Mouse (Mus musculus): ENCODE measurements around the gene Rxra. TPM values are rescaled to one million over a fixed set of nuclear protein-coding genes. Genes with fewer than 3 reads are reported as not detected.

The Rxra gene
- total and polyA plus RNA-seq, 2 experiments from 2014 or later, result 3.9 to 32.5 TPM

DNA sequence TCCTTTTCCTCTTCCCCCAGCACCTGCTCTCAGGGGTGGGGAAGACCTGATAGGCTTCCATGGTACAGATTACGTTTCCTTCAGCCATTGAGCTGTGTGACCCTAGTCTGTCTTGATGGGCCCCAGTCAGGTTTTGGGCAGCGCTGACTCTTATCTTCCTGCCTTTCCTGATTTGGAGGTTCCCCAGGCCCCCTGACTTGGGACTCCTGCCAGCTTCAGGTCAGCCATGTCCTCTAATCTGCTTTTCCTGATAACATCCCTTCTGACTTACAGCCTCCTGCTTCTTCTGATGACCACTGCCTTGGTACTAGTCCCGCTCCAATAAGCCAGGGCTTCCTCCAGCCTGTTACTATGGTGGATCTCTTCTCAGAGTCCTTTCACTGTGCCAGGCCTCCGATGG, 75.6 kb downstream of the Rxra start:
- no peak for TF ChIP-seq CTCF (IDR thresholded peaks at IDR 0.05; ENCODE audit: low read depth)
- Histone ChIP-seq H3K4me3 (ENCODE audit: low read length) (no peak overlapping the region), H3K27me3 (ENCODE audit: insufficient read depth, low read length) (no peaks in the 10 kb centered on the region), H3K36me3 (ENCODE audit: insufficient read depth, low read length) (no peaks in the 10 kb centered on the region), H3K27ac (no peak overlapping the region), H3K4me2 (ENCODE audit: low read depth, low read length) (no peak overlapping the region), H3K9me3 (ENCODE audit: low read length) (no peaks in the 10 kb centered on the region), H3K4me1 (ENCODE audit: insufficient read depth, low read length) (peaks cover 10% of the 10 kb centered on the region), H3K9ac (replicated peaks; ENCODE audit: low read length) (no peak overlapping the region)
- no peak for DNase-seq (ENCODE audit: low spot score)
- 97% methylated on average over 4 of the region's 4 CpGs for WGBS
- ATAC-seq, result no peak

GRCm38 (mm10) chr2:27754094-27754493, 77.9 kb downstream of the Rxra start:
- Histone ChIP-seq H3K27me3 (ENCODE audit: insufficient read depth, low read length) (no peaks in the 10 kb centered on the region), H3K4me3 (ENCODE audit: low read length) (no peak overlapping the region), H3K27ac (no peak overlapping the region), H3K9me3 (ENCODE audit: low read length) (no peaks in the 10 kb centered on the region), H3K4me1 (ENCODE audit: insufficient read depth, low read length) (peaks cover 11% of the 10 kb centered on the region), H3K9ac (replicated peaks; ENCODE audit: low read length) (no peak overlapping the region), H3K36me3 (ENCODE audit: insufficient read depth, low read length) (no peaks in the 10 kb centered on the region), H3K4me2 (ENCODE audit: low read depth, low read length) (no peak overlapping the region)
- no peak for TF ChIP-seq CTCF (IDR thresholded peaks at IDR 0.05; ENCODE audit: low read depth)
- DNase-seq (ENCODE audit: low spot score) (no peak), ATAC-seq (no peak)
- WGBS, result 95% methylated on average over 9 of the region's 9 CpGs

DNA sequence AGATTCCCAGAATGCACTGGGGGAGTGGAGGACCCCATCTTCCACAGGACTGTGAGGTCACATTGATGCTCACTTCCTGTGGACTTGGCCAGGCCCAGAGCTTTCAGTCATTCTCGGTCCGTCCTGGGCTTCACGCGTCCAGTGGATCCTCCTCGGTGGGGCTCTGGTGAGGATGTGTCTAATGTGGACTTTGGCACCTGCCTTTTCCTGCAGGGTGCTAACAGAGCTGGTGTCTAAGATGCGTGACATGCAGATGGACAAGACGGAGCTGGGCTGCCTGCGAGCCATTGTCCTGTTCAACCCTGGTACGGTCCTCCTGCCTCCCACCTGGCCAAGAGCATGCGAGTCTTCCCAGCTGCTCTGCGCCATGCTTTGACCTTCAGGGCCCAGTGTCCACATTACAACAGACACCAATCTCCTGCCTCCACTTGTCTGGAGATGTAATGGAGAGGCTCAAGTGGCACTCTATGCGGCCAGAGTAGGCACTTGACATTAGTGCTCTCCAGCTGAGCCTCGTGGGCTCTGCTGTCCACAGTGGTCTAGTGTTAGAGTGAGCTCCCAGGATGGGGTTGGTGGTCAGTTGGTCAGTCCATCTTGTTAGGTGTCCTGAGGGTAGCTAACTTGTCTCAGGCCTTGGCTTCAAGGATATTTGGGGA, 79.9 kb downstream of the Rxra start:
- DNase-seq (ENCODE audit: low spot score) (no peak), ATAC-seq (no peak)
- WGBS, result 86% methylated on average over 13 of the region's 13 CpGs
- Histone ChIP-seq H3K9ac (replicated peaks; ENCODE audit: low read length) (no peak overlapping the region), H3K27ac (no peak overlapping the region), H3K27me3 (ENCODE audit: insufficient read depth, low read length) (no peaks in the 10 kb centered on the region), H3K9me3 (ENCODE audit: low read length) (no peaks in the 10 kb centered on the region), H3K36me3 (ENCODE audit: insufficient read depth, low read length) (no peaks in the 10 kb centered on the region), H3K4me2 (ENCODE audit: low read depth, low read length) (no peak overlapping the region), H3K4me1 (ENCODE audit: insufficient read depth, low read length) (peaks cover 10% of the 10 kb centered on the region), H3K4me3 (ENCODE audit: low read length) (no peak overlapping the region)
- TF ChIP-seq CTCF (IDR thresholded peaks at IDR 0.05; ENCODE audit: low read depth), result no peak

DNA sequence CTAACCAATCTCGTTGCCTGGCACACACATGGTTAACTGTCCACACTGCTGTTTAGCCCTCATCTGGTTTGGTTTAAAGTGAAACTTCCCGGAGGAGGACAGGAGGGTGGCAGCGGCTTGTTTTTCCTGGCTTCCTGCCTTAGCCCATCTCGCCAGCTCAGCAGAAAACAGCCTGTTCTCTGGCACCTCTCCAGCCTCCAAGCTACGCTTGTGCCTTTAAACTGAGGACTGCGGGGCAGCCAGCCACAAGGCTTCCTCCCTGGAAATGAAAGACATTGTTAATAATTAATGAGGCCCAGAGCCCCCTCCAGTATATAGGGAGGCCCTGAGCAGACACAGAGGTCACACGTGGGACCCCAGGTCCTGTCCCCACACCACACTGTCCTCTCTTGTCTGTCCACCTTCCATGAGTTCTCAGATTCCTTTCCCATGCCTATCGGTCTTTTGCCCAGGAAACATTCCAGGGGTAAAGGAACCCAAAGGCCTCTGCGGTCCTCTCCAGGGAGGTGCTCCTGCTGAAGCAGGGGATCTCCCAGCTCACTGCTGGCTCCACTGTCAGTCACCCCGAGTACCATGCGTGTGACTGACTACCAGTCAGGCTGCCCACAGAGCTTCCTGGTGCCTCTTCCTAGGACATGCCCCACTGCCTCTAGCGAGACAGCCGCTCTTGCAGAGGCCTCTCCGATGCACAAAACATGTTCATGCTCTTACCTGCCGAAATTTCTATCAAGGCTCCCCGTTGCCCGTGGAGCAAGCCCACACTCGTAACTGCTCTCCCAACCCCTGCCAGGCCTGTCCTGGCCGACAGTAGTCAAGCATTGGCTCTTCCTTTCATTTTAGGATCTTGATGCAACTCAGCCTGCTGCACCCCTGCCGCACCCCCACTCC, 82.4 kb downstream of the Rxra start:
- no peaks in the 10 kb centered on the region for H3K27me3 ChIP-seq (ENCODE audit: insufficient read depth, low read length)
- H3K4me2 ChIP-seq (ENCODE audit: low read depth, low read length), result 0 out of 2 replicates have a peak overlapping the region, but pooled peaks have one; percentile 10
- WGBS, result 29% methylated on average over 20 of the region's 20 CpGs
- no peaks in the 10 kb centered on the region for H3K9me3 ChIP-seq (ENCODE audit: low read length)
- H3K4me3 ChIP-seq (ENCODE audit: low read length), result no peak overlapping the region
- H3K9ac ChIP-seq (replicated peaks; ENCODE audit: low read length), result no peak overlapping the region
- peak overlapping the region; percentile 68 for H3K27ac ChIP-seq
- DNase-seq (ENCODE audit: low spot score) (peak; percentile 97), ATAC-seq (peak; percentile 63)
- peaks cover 10% of the 10 kb centered on the region for H3K4me1 ChIP-seq (ENCODE audit: insufficient read depth, low read length)
- TF ChIP-seq CTCF (IDR thresholded peaks at IDR 0.05; ENCODE audit: low read depth), result no peak
- H3K36me3 ChIP-seq (ENCODE audit: insufficient read depth, low read length), result no peaks in the 10 kb centered on the region

DNA sequence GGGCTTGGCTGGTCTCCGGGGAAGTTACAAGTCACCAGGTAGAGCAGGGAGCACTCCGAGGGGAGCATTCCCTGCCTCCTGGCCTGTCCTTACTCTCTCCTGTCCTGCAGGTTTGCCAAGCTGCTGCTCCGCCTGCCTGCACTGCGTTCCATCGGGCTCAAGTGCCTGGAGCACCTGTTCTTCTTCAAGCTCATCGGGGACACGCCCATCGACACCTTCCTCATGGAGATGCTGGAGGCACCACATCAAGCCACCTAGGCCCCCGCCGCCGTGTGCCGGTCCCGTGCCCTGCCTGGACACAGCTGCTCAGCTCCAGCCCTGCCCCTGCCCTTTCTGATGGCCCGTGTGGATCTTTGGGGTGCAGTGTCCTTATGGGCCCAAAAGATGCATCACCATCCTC, 83.2 kb downstream of the Rxra start:
- Histone ChIP-seq H3K27me3 (ENCODE audit: insufficient read depth, low read length) (no peaks in the 10 kb centered on the region), H3K4me1 (ENCODE audit: insufficient read depth, low read length) (peaks cover 15% of the 10 kb centered on the region), H3K4me3 (ENCODE audit: low read length) (no peak overlapping the region), H3K36me3 (ENCODE audit: insufficient read depth, low read length) (no peaks in the 10 kb centered on the region), H3K27ac (no peak overlapping the region), H3K9ac (replicated peaks; ENCODE audit: low read length) (no peak overlapping the region), H3K9me3 (ENCODE audit: low read length) (no peaks in the 10 kb centered on the region), H3K4me2 (ENCODE audit: low read depth, low read length) (no peak overlapping the region)
- WGBS, result 89% methylated on average over 14 of the region's 14 CpGs
- no peak for TF ChIP-seq CTCF (IDR thresholded peaks at IDR 0.05; ENCODE audit: low read depth)
- no peak for ATAC-seq
- no peak for DNase-seq (ENCODE audit: low spot score)

- no peak overlapping the region for H3K9ac ChIP-seq (replicated peaks; ENCODE audit: low read length)
- peaks cover 18% of the 10 kb centered on the region for H3K4me1 ChIP-seq (ENCODE audit: insufficient read depth, low read length)
- no peaks in the 10 kb centered on the region for H3K36me3 ChIP-seq (ENCODE audit: insufficient read depth, low read length)
- ATAC-seq (0 out of 2 replicates have a peak, but pooled peaks have one; percentile 22), DNase-seq (ENCODE audit: low spot score) (peak; percentile 30)
- TF ChIP-seq CTCF (IDR thresholded peaks at IDR 0.05; ENCODE audit: low read depth), result no peak
- no peak overlapping the region for H3K27ac ChIP-seq
- 70% methylated on average over 10 of the region's 10 CpGs for WGBS
- no peak overlapping the region for H3K4me2 ChIP-seq (ENCODE audit: low read depth, low read length)
- no peaks in the 10 kb centered on the region for H3K9me3 ChIP-seq (ENCODE audit: low read length)
- no peak overlapping the region for H3K4me3 ChIP-seq (ENCODE audit: low read length)
- no peaks in the 10 kb centered on the region for H3K27me3 ChIP-seq (ENCODE audit: insufficient read depth, low read length)
Observed at GRCm38 (mm10) chr2:27761260-27761995, 85.2 kb downstream of the Rxra start.

Data from hindbrain, postnatal 0 days (tissue).